Mouse (Mus musculus) forebrain, postnatal 0 days (tissue): Measurements from ENCODE around the gene Ldlrad3. TPM values are rescaled to one million over a fixed set of nuclear protein-coding genes. Genes with fewer than 3 reads are reported as not detected.
A peak's percentile ranks its signal among the peaks of the same experiment; 100 is the strongest.

Experiments
- ATAC-seq: fragments of 200-750 bp; cut with Nextera tagmentation; 2 replicates; pipeline ENCODE4 v1.8.0; 2017; ENCODE audit warnings: mild to moderate bottlenecking, moderate library complexity
- DNase-seq: peaks from one replicate; pipeline ENCODE4 v3.0.0-alpha.2; 2015
- H3K27ac ChIP-seq: fragments of 300-500 bp; sonication (generic); 2 replicates; pipeline ENCODE4 v1.5.1; 2014; ENCODE audit warnings: low read depth, mild to moderate bottlenecking, antibody characterized with exemption, low read length, moderate library complexity, mixed read lengths
- H3K27me3 ChIP-seq: fragments of 300-500 bp; sonication (generic); 2 replicates; pipeline ENCODE4 v1.6.1; 2014; ENCODE audit warnings: mild to moderate bottlenecking, low read length, mixed read lengths; ENCODE audit not compliant: insufficient read depth
- H3K36me3 ChIP-seq: fragments of 300-500 bp; sonication (generic); 2 replicates; pipeline ENCODE4 v1.6.1; 2014; ENCODE audit warnings: mild to moderate bottlenecking, moderate library complexity; ENCODE audit not compliant: insufficient read depth
- H3K4me1 ChIP-seq: fragments of 300-500 bp; sonication (generic); 2 replicates; pipeline ENCODE4 v1.6.1; 2014; ENCODE audit warnings: antibody characterized with exemption; ENCODE audit not compliant: insufficient read depth
- H3K4me2 ChIP-seq: fragments of 300-500 bp; sonication (generic); 2 replicates; pipeline ENCODE4 v1.6.1; 2014; ENCODE audit warnings: low read depth, mild to moderate bottlenecking, moderate library complexity
- H3K4me3 ChIP-seq: fragments of 300-500 bp; sonication (generic); 2 replicates; pipeline ENCODE4 v1.5.1; 2014; ENCODE audit warnings: low read depth, low read length, mixed read lengths
- H3K9ac ChIP-seq: fragments of 300-500 bp; sonication (generic); 2 replicates; pipeline ENCODE4 v1.6.1; 2014; ENCODE audit warnings: mild to moderate bottlenecking
- H3K9me3 ChIP-seq: fragments of 300-500 bp; sonication (generic); 2 replicates; pipeline ENCODE4 v1.6.1; 2016; ENCODE audit warnings: low read length
- CTCF ChIP-seq: sonication (generic); IDR thresholded peaks from 2 replicates; pipeline ENCODE4 v1.5.1; 2016; ENCODE audit warnings: antibody characterized with exemption, control low read depth, low read depth
- whole genome bisulfite sequencing: fragments of 180-500 bp; shearing (Covaris S2); extraction: QIAGEN DNeasy Blood & Tissue Kit; methylation state at CpG from one replicate; pipeline ENCODE4 v1.1.7; 2014; 5-methylcytosine and 5-hydroxymethylcytosine counted together
- polyA plus RNA-seq: library from polyadenylated mRNA; unstranded; fragments of >200 nt; fragmentation: Nextera tagmentation; extraction: Ambion mirVana; gene quantifications from 2 replicates; pipeline ENCODE4 v1.2.1, GENCODE M21; 2015
- total RNA-seq: library from RNA; depleted of rRNA; stranded (reverse); fragments of >200 nt; gene quantifications from 2 replicates; pipeline ENCODE4 v1.2.3, GENCODE M21; 2014

Gene Ldlrad3
- total and polyA plus RNA-seq, 2 experiments from 2014 or later: 20.9 to 23.4 TPM

DNA sequence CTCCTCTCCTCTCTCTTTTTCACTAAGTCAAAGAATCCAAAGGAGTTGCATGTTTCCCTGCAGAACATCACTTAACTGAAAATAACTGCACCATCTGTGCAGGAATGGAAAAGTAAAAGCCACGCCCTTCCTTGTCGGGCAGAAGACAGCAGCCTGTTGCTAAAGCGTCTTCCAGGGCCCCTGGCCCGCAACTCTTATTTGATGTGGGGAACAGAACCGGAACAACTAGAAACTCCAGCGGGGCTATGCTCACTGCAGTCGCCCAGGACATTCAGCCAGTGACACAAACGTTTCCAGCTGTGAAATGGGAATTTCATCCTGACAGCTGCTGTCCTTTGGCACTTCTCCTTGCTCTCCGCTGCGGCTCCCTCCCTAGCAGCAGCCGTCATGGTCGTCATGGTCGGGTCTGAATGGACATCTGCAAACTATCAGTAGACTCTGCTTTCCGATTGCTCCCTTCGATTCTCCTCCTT, 67.2 kb downstream of the Ldlrad3 start:
- Histone ChIP-seq H3K9me3 (no peaks in the 10 kb centered on the region), H3K4me3 (no peak overlapping the region), H3K27ac (no peak overlapping the region), H3K4me2 (no peak overlapping the region), H3K9ac (no peak overlapping the region), H3K36me3 (no peaks in the 10 kb centered on the region), H3K27me3 (no peaks in the 10 kb centered on the region), H3K4me1 (peaks cover 16% of the 10 kb centered on the region; the same call in 1 of the 2 replicates)
- TF ChIP-seq CTCF: no peak
- DNase-seq (no peak), ATAC-seq (no peak)
- WGBS: 53% methylated on average over 15 of the region's 15 CpGs

GRCm38 (mm10) chr2:102117402-102117760, 68.8 kb downstream of the Ldlrad3 start:
- TF ChIP-seq CTCF: no peak
- 39% methylated on average over 6 of the region's 6 CpGs for WGBS
- no peak overlapping the region for H3K9ac ChIP-seq
- H3K36me3 ChIP-seq: no peaks in the 10 kb centered on the region
- H3K4me1 ChIP-seq: peaks cover 16% of the 10 kb centered on the region; the same call in 1 of the 2 replicates
- no peak overlapping the region for H3K4me2 ChIP-seq
- DNase-seq (no peak), ATAC-seq (0 out of 2 replicates have a peak, but pooled peaks have one; percentile 12)
- no peaks in the 10 kb centered on the region for H3K9me3 ChIP-seq
- H3K27me3 ChIP-seq: no peaks in the 10 kb centered on the region
- no peak overlapping the region for H3K4me3 ChIP-seq
- H3K27ac ChIP-seq: no peak overlapping the region

DNA sequence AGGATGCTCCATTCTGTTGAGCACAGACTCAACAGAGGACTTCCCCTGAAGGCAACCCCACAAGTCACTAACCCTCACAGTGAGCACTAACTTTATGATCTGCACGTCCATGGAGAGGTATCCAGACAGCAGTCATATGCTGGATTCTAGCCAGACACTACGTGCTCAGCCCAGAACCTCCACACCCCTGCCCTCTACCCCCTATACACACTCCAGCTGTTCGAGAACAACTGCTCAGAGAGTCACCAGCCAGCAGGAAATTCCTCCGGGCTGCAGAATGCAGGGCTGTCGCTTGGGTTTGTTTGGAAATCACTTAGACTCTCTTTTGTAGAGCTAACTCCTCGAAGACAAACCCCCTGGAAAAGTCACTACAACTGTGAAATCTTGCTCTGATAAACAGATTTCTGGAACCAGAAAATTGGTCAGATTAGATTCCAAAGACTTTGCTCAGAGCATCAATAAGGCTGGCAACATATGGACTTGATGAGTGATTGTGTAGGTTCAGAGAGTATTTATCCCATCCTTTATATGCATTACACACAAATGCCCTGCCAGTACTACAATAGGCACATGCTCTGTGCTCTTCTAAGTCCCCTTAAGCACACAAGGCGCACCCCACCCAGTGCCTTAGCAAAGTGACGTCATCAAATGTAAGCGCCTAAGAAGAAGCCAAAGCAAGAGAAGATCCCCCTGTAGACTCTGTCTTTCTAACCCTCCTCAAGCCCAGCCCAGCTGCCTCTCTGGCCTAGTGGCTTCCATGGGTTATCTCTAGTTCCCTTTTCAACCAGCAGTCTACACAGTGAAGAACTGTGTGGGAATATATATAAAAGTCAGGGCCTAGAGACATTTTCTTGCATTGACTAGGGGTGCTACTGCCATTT, 69.4 kb downstream of the Ldlrad3 start:
- Histone ChIP-seq H3K4me2 (no peak overlapping the region), H3K4me1 (peaks cover 16% of the 10 kb centered on the region; the same call in 1 of the 2 replicates), H3K27me3 (no peaks in the 10 kb centered on the region), H3K27ac (no peak overlapping the region), H3K9ac (no peak overlapping the region), H3K36me3 (no peaks in the 10 kb centered on the region), H3K9me3 (no peaks in the 10 kb centered on the region), H3K4me3 (no peak overlapping the region)
- no peak for TF ChIP-seq CTCF
- ATAC-seq (0 out of 2 replicates have a peak, but pooled peaks have one; percentile 5), DNase-seq (no peak)
- 46% methylated on average over 9 of the region's 9 CpGs for whole genome bisulfite sequencing

DNA sequence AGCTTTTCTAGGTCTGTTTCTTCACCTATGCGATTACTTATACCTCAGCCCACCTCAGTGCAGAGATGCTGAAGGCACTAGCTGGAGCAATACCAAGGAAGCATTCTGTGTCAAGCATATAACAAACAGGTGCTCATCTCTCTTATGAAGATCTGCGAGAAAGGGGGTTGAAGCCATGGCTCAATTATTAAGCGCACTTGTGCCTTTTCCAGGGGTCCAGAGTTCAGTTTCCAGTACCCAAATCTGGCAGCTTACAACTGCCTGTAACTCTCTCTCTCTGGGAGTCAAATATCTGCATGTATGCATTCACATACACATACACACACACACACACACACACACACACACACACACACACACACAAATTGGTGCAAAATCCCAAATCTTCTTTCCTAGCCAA, 72.4 kb downstream of the Ldlrad3 start:
- Histone ChIP-seq H3K27ac (no peak overlapping the region), H3K27me3 (no peaks in the 10 kb centered on the region), H3K36me3 (no peaks in the 10 kb centered on the region), H3K4me1 (peaks cover 11% of the 10 kb centered on the region; the same call in 1 of the 2 replicates), H3K9me3 (no peaks in the 10 kb centered on the region), H3K4me2 (no peak overlapping the region), H3K4me3 (no peak overlapping the region), H3K9ac (no peak overlapping the region)
- DNase-seq (no peak), ATAC-seq (no peak)
- no peak for TF ChIP-seq CTCF
- 94% methylated on average over 3 of the region's 3 CpGs for WGBS

- H3K4me3 ChIP-seq: no peak overlapping the region
- H3K9me3 ChIP-seq: no peaks in the 10 kb centered on the region
- WGBS: 79% methylated on average over 12 of the region's 12 CpGs
- H3K4me2 ChIP-seq: no peak overlapping the region
- DNase-seq (no peak), ATAC-seq (no peak)
- no peaks in the 10 kb centered on the region for H3K27me3 ChIP-seq
- no peak overlapping the region for H3K27ac ChIP-seq
- TF ChIP-seq CTCF: no peak
- peaks cover 7% of the 10 kb centered on the region; the same call in 1 of the 2 replicates for H3K4me1 ChIP-seq
- no peaks in the 10 kb centered on the region for H3K36me3 ChIP-seq
- H3K9ac ChIP-seq: no peak overlapping the region
Measured at GRCm38 (mm10) chr2:102113323-102113722, 72.9 kb downstream of the Ldlrad3 start.

GRCm38 (mm10) chr2:102111906-102112499, 74.2 kb downstream of the Ldlrad3 start:
- Histone ChIP-seq H3K4me1 (no peaks in the 10 kb centered on the region), H3K4me2 (no peak overlapping the region), H3K36me3 (no peaks in the 10 kb centered on the region), H3K27me3 (no peaks in the 10 kb centered on the region), H3K27ac (no peak overlapping the region), H3K4me3 (no peak overlapping the region), H3K9me3 (no peaks in the 10 kb centered on the region), H3K9ac (no peak overlapping the region)
- DNase-seq (no peak), ATAC-seq (no peak)
- 60% methylated on average over 13 of the region's 13 CpGs for WGBS
- no peak for TF ChIP-seq CTCF

- TF ChIP-seq CTCF: no peak
- no peaks in the 10 kb centered on the region for H3K36me3 ChIP-seq
- no peaks in the 10 kb centered on the region for H3K9me3 ChIP-seq
- WGBS: 96% methylated on average over 2 of the region's 2 CpGs
- no peak overlapping the region for H3K9ac ChIP-seq
- DNase-seq: no peak
- no peaks in the 10 kb centered on the region for H3K27me3 ChIP-seq
- H3K27ac ChIP-seq: no peak overlapping the region
- no peaks in the 10 kb centered on the region for H3K4me1 ChIP-seq
- no peak overlapping the region for H3K4me2 ChIP-seq
- ATAC-seq: no peak
- no peak overlapping the region for H3K4me3 ChIP-seq
Measured at GRCm38 (mm10) chr2:102110306-102110705, 75.9 kb downstream of the Ldlrad3 start.
